Mouse (Mus musculus) spleen, adult 2 months (tissue): ENCODE measurements around the gene 1700016K19Rik.
A peak's percentile ranks its signal among the peaks of the same experiment; 100 is the strongest.

Experiments used
- CTCF ChIP-seq: fragments of 200-500 bp; IDR thresholded peaks from 2 replicates; pipeline ENCODE4 v1.5.1; 2011; ENCODE audit warnings: mild to moderate bottlenecking, inconsistent platforms; ENCODE audit not compliant: insufficient read depth, insufficient read length, insufficient replicate concordance; ENCODE audit errors: extremely low read depth
- POLR2A ChIP-seq: fragments of 200-500 bp; IDR thresholded peaks from 2 replicates; pipeline ENCODE4 v1.6.1; 2011; ENCODE audit warnings: low read depth, low read length, inconsistent platforms

DNA sequence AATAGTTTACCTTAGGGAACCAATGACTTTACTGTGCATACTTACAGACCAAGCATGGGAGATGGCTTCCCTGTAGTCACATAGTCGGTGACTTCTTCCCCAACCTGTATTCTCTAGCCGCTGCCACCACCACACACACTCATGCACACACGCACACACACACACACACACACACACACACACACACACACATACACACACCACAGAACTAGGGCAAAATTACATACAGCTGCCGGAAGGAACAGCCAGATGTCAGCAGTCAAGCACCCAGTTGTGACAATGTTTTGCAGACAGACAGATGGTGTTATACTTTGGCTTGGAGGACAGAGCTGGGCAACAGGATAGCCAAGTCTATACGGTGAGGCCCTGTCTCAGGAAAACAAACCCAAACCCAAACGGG, 21.7 kb upstream of the 1700016K19Rik start:
- TF ChIP-seq CTCF (no peak), POLR2A (peak; percentile 2; the same call in 1 of the 2 replicates)
